Mouse (Mus musculus) heart, embryonic 16.5 days (tissue): ENCODE data around the gene Il4ra. TPM values are rescaled to one million over a fixed set of nuclear protein-coding genes. Genes with fewer than 3 reads are reported as not detected.

Source experiments
- ATAC-seq: fragments of 200-750 bp; cut with Nextera tagmentation; replicated peaks from 2 replicates; pipeline ENCODE4 v1.8.0; 2017; ENCODE audit warnings: moderate number of reproducible peaks; ENCODE audit not compliant: insufficient read depth, low FRiP score; ENCODE audit errors: extremely low read depth
- H3K27ac ChIP-seq: fragments of 300-500 bp; sonication (generic); 2 replicates; pipeline ENCODE4 v1.5.1; 2014; ENCODE audit warnings: mild to moderate bottlenecking, low read length, control low read depth, moderate library complexity
- H3K27me3 ChIP-seq: fragments of 300-500 bp; sonication (generic); 2 replicates; pipeline ENCODE4 v1.6.1; 2014; ENCODE audit warnings: low read length, mixed read lengths; ENCODE audit not compliant: control insufficient read depth, insufficient read depth
- H3K36me3 ChIP-seq: fragments of 300-500 bp; sonication (generic); 2 replicates; pipeline ENCODE4 v1.6.1; 2014; ENCODE audit not compliant: control insufficient read depth, insufficient read depth
- H3K4me1 ChIP-seq: fragments of 300-500 bp; sonication (generic); 2 replicates; pipeline ENCODE4 v1.6.1; 2014; ENCODE audit warnings: low read length, mixed read lengths; ENCODE audit not compliant: control insufficient read depth, insufficient read depth
- H3K4me2 ChIP-seq: fragments of 300-500 bp; sonication (generic); 2 replicates; pipeline ENCODE4 v1.6.1; 2014; ENCODE audit warnings: low read depth, mild to moderate bottlenecking, control low read depth, low read length
- H3K4me3 ChIP-seq: fragments of 300-500 bp; sonication (generic); 2 replicates; pipeline ENCODE4 v1.5.1; 2014; ENCODE audit warnings: mild to moderate bottlenecking, control low read depth, low read length
- H3K9ac ChIP-seq: fragments of 300-500 bp; sonication (generic); 2 replicates; pipeline ENCODE4 v1.6.1; 2014; ENCODE audit warnings: low read length, control low read depth
- H3K9me3 ChIP-seq: fragments of 300-500 bp; sonication (generic); replicated peaks from 2 replicates; pipeline ENCODE4 v1.6.1; 2016; ENCODE audit warnings: low read length; ENCODE audit not compliant: control insufficient read depth
- WGBS: fragments of 180-500 bp; shearing (Covaris S2); extraction: QIAGEN DNeasy Blood & Tissue Kit; methylation state at CpG from one replicate; pipeline ENCODE4 v1.1.7; 2014; 5-methylcytosine and 5-hydroxymethylcytosine counted together
- polyA plus RNA-seq: library from polyadenylated mRNA; unstranded; fragments of >200 nt; fragmentation: Nextera tagmentation; extraction: Ambion mirVana; gene quantifications from 2 replicates; pipeline ENCODE4 v1.2.1, GENCODE M21; 2015

The Il4ra gene
- polyA plus RNA-seq, 1 experiment from 2014 or later: 7.3 TPM

DNA sequence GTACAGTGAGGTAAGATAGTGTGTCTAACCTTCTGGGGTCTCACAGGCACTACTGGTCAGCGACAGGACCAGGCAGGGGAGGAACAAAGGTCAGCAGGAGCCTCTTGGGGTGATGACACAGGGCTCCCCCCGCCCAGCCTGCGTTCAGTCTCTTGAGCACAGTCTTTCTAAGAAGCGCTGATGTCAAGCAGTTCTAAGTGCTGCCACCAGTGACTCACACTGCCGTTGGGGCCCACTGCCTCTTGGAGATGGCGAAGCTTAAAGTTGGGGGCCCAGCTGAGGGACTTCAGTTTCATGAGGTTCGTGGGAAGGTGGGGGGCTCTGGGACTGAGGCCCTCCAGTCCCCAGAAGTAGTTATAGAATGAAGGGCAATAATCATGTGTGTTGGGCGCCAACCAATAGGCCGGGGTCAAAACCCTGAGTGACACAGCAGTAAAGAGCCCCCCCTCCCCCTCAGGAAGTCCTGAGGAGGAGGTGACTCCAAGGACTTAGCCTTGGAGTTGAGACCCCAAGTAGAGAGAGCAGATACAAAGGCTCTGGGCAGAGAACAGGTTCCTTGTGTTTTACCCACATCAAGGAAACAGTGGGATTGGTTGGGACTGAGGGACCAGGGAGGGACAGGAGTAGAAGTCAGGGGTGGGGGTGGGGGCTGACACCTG is 2.7 kb downstream of the Il4ra start:
- no peak for ATAC-seq
- H3K4me2 ChIP-seq: no peak overlapping the region

GRCm38 (mm10) chr7:125555351-125555872 is 3.5 kb downstream of the Il4ra start:
- WGBS: 66% methylated on average over 7 of the region's 7 CpGs
- no peak overlapping the region for H3K4me3 ChIP-seq
- H3K27me3 ChIP-seq: no peaks in the 10 kb centered on the region
- no peak overlapping the region for H3K9ac ChIP-seq
- no peak overlapping the region for H3K27ac ChIP-seq
- H3K4me2 ChIP-seq: no peak overlapping the region
- ATAC-seq: no peak
- H3K36me3 ChIP-seq: no peaks in the 10 kb centered on the region
- peaks cover 39% of the 10 kb centered on the region for H3K4me1 ChIP-seq
- H3K9me3 ChIP-seq: no peaks in the 10 kb centered on the region

More for the DNA sequence above, 2.7 kb downstream of the Il4ra start:
- H3K9me3 ChIP-seq: no peaks in the 10 kb centered on the region
- H3K9ac ChIP-seq: no peak overlapping the region
- no peaks in the 10 kb centered on the region for H3K27me3 ChIP-seq
- no peak overlapping the region for H3K27ac ChIP-seq
- H3K4me3 ChIP-seq: no peak overlapping the region
- peaks cover 47% of the 10 kb centered on the region for H3K4me1 ChIP-seq
- WGBS: 83% methylated on average over 9 of the region's 9 CpGs
- H3K36me3 ChIP-seq: no peaks in the 10 kb centered on the region

- no peak overlapping the region for H3K27ac ChIP-seq
- no peaks in the 10 kb centered on the region for H3K9me3 ChIP-seq
- ATAC-seq: no peak
- H3K27me3 ChIP-seq: no peaks in the 10 kb centered on the region
- H3K4me2 ChIP-seq: no peak overlapping the region
- 54% methylated on average over 4 of the region's 4 CpGs for WGBS
- no peak overlapping the region for H3K9ac ChIP-seq
- H3K36me3 ChIP-seq: no peaks in the 10 kb centered on the region
- no peak overlapping the region for H3K4me3 ChIP-seq
- peaks cover 32% of the 10 kb centered on the region for H3K4me1 ChIP-seq
These were observed 4.2 kb downstream of the Il4ra start for GRCm38 (mm10) chr7:125556096-125556495.

DNA sequence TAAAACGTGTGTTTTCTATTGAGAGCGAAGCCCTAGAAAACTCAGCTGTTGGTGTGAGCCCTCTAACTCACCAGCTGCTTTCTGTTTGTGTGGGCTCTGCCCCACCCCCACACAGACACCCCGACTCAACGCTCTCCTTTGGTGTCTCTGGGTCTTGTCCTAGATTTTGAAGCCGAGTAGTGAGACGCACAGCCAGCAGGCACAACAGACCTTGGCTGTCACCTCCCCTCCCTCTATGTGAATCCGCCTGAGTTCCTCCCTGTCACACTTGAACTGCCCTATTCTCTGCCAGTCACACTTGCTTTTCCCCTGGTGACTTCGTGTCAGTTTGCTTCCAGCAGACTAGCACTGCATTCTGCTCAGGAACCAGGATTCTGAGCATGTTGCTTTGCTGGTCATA is 4.9 kb downstream of the Il4ra start:
- no peak overlapping the region for H3K4me3 ChIP-seq
- no peak for ATAC-seq
- H3K27ac ChIP-seq: no peak overlapping the region
- no peaks in the 10 kb centered on the region for H3K36me3 ChIP-seq
- no peaks in the 10 kb centered on the region for H3K27me3 ChIP-seq
- WGBS: 61% methylated on average over 8 of the region's 8 CpGs
- H3K9me3 ChIP-seq: no peaks in the 10 kb centered on the region
- no peak overlapping the region for H3K9ac ChIP-seq
- H3K4me2 ChIP-seq: no peak overlapping the region
- H3K4me1 ChIP-seq: peaks cover 28% of the 10 kb centered on the region

DNA sequence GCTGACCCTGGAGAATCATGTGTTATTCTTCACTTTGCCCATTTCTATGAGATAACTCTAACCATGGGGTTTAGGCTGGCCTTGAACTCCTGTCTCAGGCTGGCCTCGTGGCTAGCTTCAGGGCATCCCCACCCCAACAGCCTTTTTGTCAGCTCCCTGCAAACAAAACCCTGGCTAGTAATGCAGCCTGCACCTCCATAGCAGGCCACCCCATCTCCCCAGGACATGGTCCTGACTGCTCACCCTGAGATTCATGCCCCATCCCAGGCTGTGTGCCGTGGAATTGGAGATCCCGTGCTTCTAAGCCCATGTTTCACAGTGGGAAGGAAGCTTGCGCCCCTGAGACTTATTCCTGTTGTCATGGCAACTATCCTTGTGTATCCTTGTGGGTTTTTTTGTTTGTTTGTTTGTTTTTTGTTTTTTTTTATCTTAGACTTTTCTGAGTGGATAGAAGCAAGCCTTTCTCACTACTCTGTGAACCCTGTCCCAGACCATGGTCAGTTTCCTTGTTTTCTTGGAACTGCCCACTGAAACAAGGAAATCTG is 6.6 kb downstream of the Il4ra start:
- Histone ChIP-seq H3K9me3 (no peaks in the 10 kb centered on the region), H3K4me3 (no peak overlapping the region), H3K27me3 (no peaks in the 10 kb centered on the region), H3K4me2 (no peak overlapping the region), H3K27ac (no peak overlapping the region), H3K9ac (no peak overlapping the region), H3K36me3 (no peaks in the 10 kb centered on the region), H3K4me1 (peaks cover 24% of the 10 kb centered on the region)
- 72% methylated on average over 4 of the region's 4 CpGs for WGBS
- ATAC-seq: no peak

GRCm38 (mm10) chr7:125558997-125559396 is 7.1 kb downstream of the Il4ra start:
- H3K9ac ChIP-seq: no peak overlapping the region
- no peak overlapping the region for H3K4me2 ChIP-seq
- peak overlapping the region; percentile 3; the same call in 1 of the 2 replicates for H3K27ac ChIP-seq
- whole genome bisulfite sequencing: 53% methylated on average over 5 of the region's 5 CpGs
- peaks cover 24% of the 10 kb centered on the region for H3K4me1 ChIP-seq
- ATAC-seq: no peak
- H3K9me3 ChIP-seq: no peaks in the 10 kb centered on the region
- no peak overlapping the region for H3K4me3 ChIP-seq
- no peaks in the 10 kb centered on the region for H3K36me3 ChIP-seq
- H3K27me3 ChIP-seq: no peaks in the 10 kb centered on the region

- Histone ChIP-seq H3K4me1 (peaks cover 24% of the 10 kb centered on the region), H3K27ac (peak overlapping the region; percentile 3; the same call in 1 of the 2 replicates), H3K27me3 (no peaks in the 10 kb centered on the region), H3K9me3 (no peaks in the 10 kb centered on the region), H3K4me3 (no peak overlapping the region), H3K36me3 (no peaks in the 10 kb centered on the region), H3K4me2 (no peak overlapping the region), H3K9ac (no peak overlapping the region)
- whole genome bisulfite sequencing: 71% methylated on average over 10 of the region's 10 CpGs
- no peak for ATAC-seq
These were observed 7.6 kb downstream of the Il4ra start for GRCm38 (mm10) chr7:125559537-125559936.

DNA sequence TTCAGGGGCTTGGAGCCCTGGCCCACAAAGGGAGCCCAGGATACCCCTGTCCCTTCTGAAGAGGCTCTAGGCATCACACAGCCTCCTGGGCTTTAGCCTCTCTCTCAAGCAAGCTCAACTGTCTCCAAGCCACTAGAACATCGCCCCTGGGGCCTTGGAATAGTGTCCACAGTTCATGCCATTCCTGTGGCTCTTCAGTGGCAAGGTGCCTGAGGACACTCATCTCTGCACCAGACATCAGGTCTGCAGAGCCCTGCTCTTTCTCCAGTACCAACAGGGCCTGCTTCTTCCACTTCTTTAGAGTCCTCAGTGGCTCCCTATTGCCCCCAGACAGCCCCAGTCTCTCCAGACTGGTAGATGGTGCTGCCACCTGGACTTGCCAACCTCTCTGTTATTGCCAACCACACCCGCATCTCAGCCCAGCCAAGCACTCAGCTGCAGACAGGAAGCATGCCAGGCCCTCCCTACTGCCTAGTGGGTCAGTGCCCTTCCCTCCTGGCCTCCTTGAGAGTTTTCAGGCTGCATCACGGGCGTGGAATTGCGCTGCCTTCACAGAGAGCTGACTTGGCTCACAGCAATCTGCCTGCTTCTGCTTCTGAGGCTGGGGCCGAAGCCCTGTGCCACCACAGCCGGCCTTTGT is 8.3 kb downstream of the Il4ra start:
- H3K27ac ChIP-seq: no peak overlapping the region

GRCm38 (mm10) chr7:125561085-125561690 is 9.3 kb downstream of the Il4ra start:
- Histone ChIP-seq H3K9ac (no peak overlapping the region), H3K4me3 (no peak overlapping the region), H3K4me1 (peaks cover 13% of the 10 kb centered on the region; the same call in 1 of the 2 replicates), H3K27ac (no peak overlapping the region), H3K36me3 (no peaks in the 10 kb centered on the region), H3K27me3 (no peaks in the 10 kb centered on the region), H3K4me2 (no peak overlapping the region), H3K9me3 (no peaks in the 10 kb centered on the region)
- WGBS: 45% methylated on average over 9 of the region's 9 CpGs
- ATAC-seq: 0 out of 2 replicates have a peak, but pooled peaks have one; percentile 20

More for the DNA sequence above, 8.3 kb downstream of the Il4ra start:
- Histone ChIP-seq H3K4me3 (no peak overlapping the region), H3K9me3 (no peaks in the 10 kb centered on the region), H3K27me3 (no peaks in the 10 kb centered on the region), H3K9ac (no peak overlapping the region), H3K36me3 (no peaks in the 10 kb centered on the region), H3K4me1 (peaks cover 19% of the 10 kb centered on the region), H3K4me2 (no peak overlapping the region)
- 78% methylated on average over 7 of the region's 7 CpGs for WGBS
- ATAC-seq: no peak
